In the genomic region with DNA sequence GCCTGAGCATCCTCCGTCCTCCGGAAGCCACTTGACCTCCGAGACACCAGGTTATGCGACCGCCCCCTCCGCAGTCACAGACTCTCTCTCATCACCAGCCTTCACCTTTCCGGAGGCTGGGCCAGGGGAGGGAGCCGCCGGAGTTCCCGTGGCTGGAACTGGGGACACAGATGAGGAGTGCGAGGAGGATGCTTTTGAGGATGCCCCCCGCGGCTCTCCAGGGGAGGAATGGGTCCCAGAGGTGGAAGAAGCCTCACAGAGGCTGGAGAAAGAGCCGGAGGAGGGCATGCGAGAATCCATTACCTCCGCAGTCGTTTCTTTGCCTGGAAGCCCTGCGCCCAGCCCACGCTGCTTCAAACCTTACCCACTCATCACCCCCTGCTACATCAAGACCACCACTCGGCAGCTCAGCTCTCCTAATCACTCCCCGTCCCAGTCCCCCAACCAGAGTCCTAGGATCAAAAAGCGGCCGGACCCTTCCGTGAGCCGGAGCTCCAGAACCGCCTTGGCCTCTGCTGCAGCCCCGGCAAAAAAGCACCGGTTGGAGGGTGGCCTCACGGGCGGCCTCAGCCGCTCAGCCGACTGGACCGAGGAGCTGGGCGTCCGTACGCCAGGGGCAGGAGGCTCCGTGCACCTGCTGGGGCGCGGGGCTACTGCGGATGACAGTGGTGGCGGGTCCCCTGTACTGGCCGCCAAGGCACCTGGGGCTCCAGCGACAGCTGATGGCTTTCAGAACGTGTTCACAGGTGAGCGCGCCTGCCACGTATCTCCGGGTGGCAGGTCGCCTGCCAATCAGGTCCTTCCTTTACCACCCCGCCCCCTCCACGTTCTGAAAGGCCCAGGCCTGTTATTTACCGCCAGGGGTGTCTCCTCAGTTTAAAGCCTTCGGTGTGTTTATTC, we compare ENCODE assay signal across 8 mouse cellular contexts. TPM values are rescaled to one million over a fixed set of nuclear protein-coding genes. Genes with fewer than 3 reads are reported as not detected.
A peak's percentile ranks its signal among the peaks of the same experiment; 100 is the strongest.
DNase-seq lines count a peak whose midpoint lies in the region; ATAC-seq and TF ChIP-seq lines count a peak whose summit lies in the region.

No protein-coding gene starts in this region.

- peaks cover 3% of the 10 kb centered on the region; the same call in 1 of the 2 replicates for H3K27me3 ChIP-seq in thymus, adult 2 months (ENCODE audit: control insufficient read depth, insufficient read depth, low read length)
- peaks cover 17% of the 10 kb centered on the region for H3K27me3 ChIP-seq in heart, embryonic 14.5 days (ENCODE audit: control insufficient read depth, insufficient read depth, low read length)
- H3K27me3 ChIP-seq in lung, postnatal 0 days (replicated peaks; ENCODE audit: insufficient read depth, low read length), result peaks cover 10% of the 10 kb centered on the region

- peak; percentile 31 for ATAC-seq in common myeloid progenitor, adult 5-6 weeks (replicated peaks; ENCODE audit: low read depth, poor library complexity, severe bottlenecking)
- ATAC-seq in heart, embryonic 14.5 days (ENCODE audit: insufficient number of reproducible peaks, insufficient read depth, low FRiP score, low read depth), result 0 out of 2 replicates have a peak, but pooled peaks have one; percentile 47
- ATAC-seq in lung, postnatal 0 days, result peak; percentile 41

- no peak overlapping the region for H3K27ac ChIP-seq in thymus, adult 2 months (ENCODE audit: control insufficient read depth, insufficient read depth, low read length)
- H3K27ac ChIP-seq in heart, embryonic 14.5 days (replicated peaks in 1 of 2; ENCODE audit: control insufficient read depth in 1 of 2, insufficient read depth in 1 of 2, low read depth in 2 of 2, low read length in 2 of 2), result no peak overlapping the region
- no peak overlapping the region for H3K27ac ChIP-seq in lung, postnatal 0 days (ENCODE audit: low read length)

- DNase-seq in thymus, adult 2 months, result peak; percentile 2
- no peak for DNase-seq in thymus, postnatal 0 days (ENCODE audit: low spot score)
- DNase-seq in layer of hippocampus, postnatal 10 days (ENCODE audit: low spot score in 2 of 2), result peak; percentile 54 to 78
- DNase-seq in lung, postnatal 0 days (ENCODE audit: low spot score), result peak; percentile 37
- peak; percentile 69 for DNase-seq in right cerebral cortex, postnatal 4 days
- no peak for DNase-seq in urinary bladder, postnatal 10 days (ENCODE audit: low spot score)

- no peak for TF ChIP-seq EP300 in lung, postnatal 0 days (IDR thresholded peaks at IDR 0.05)

- H3K4me2 ChIP-seq in heart, embryonic 14.5 days (ENCODE audit: low read length), result peak overlapping the region; percentile 99
- peak overlapping the region; percentile 79 for H3K4me2 ChIP-seq in lung, postnatal 0 days (replicated peaks; ENCODE audit: low read depth, low read length)

- TF ChIP-seq CTCF in thymus, adult 2 months (IDR thresholded peaks at IDR 0.05; ENCODE audit: borderline replicate concordance, control insufficient read depth, extremely low read depth, insufficient read depth, low read length, poor library complexity), result no peak
- TF ChIP-seq CTCF in lung, postnatal 0 days (IDR thresholded peaks at IDR 0.05), result no peak

- TF ChIP-seq POLR2A in thymus, adult 2 months (IDR thresholded peaks at IDR 0.05; ENCODE audit: control insufficient read depth, extremely low read depth, insufficient read depth, low read length, poor library complexity), result no peak

- no peak overlapping the region for H3K4me3 ChIP-seq in thymus, adult 2 months (ENCODE audit: control insufficient read depth, insufficient read depth, low read length)
- peak overlapping the region; percentile 44 to 65 for H3K4me3 ChIP-seq in heart, embryonic 14.5 days (ENCODE audit: control insufficient read depth in 1 of 2, insufficient read depth in 1 of 2, low read depth in 1 of 2, low read length in 2 of 2)
- peak overlapping the region; percentile 33; the same call in 1 of the 2 replicates for H3K4me3 ChIP-seq in lung, postnatal 0 days (ENCODE audit: low read depth, low read length)

- H3K36me3 ChIP-seq in thymus, adult 2 months (ENCODE audit: control insufficient read depth, insufficient read depth, low read length), result no peaks in the 10 kb centered on the region
- H3K36me3 ChIP-seq in heart, embryonic 14.5 days (ENCODE audit: control insufficient read depth, insufficient read depth, low read length), result no peaks in the 10 kb centered on the region
- no peaks in the 10 kb centered on the region for H3K36me3 ChIP-seq in lung, postnatal 0 days (ENCODE audit: insufficient read depth, low read length)

- H3K4me1 ChIP-seq in thymus, adult 2 months (replicated peaks; ENCODE audit: control insufficient read depth, insufficient read depth, low read length), result no peaks in the 10 kb centered on the region
- peaks cover 5 to 14% of the 10 kb centered on the region in 2 experiments for H3K4me1 ChIP-seq in heart, embryonic 14.5 days (ENCODE audit: control insufficient read depth in 2 of 2, insufficient read depth in 2 of 2, low read length in 2 of 2)
- H3K4me1 ChIP-seq in lung, postnatal 0 days (ENCODE audit: insufficient read depth, low read depth, low read length), result peaks cover 3% of the 10 kb centered on the region; the same call in 1 of the 2 replicates

- 7% methylated on average over 53 of the region's 53 CpGs for WGBS in thymus, adult 2 months
- WGBS in heart, embryonic 14.5 days, result under 1% methylated on average over 53 of the region's 53 CpGs
- WGBS in lung, postnatal 0 days, result 3% methylated on average over 53 of the region's 53 CpGs

- H3K9ac ChIP-seq in heart, embryonic 14.5 days (ENCODE audit: low read length), result peak overlapping the region; percentile 68
- H3K9ac ChIP-seq in lung, postnatal 0 days (replicated peaks; ENCODE audit: low read depth), result no peak overlapping the region

- no peaks in the 10 kb centered on the region for H3K9me3 ChIP-seq in heart, embryonic 14.5 days (ENCODE audit: control insufficient read depth, low read length)
- H3K9me3 ChIP-seq in lung, postnatal 0 days (ENCODE audit: low read length), result no peaks in the 10 kb centered on the region

RNA-seq across cellular contexts. Expression of a gene that starts 1.5 kb away (rescaled TPM):
- 0.18 and 0.22 TPM in 2 replicates for polyA plus RNA-seq in thymus, adult 2 months (2012; rRNA removed)
- 0.08 and 0.25 TPM in 2 replicates for polyA plus RNA-seq in thymus, postnatal 0 days (2015; fragmentation: Nextera tagmentation; extraction: Ambion mirVana)
- total RNA-seq in common myeloid progenitor, adult 5-6 weeks (2017), result 0.59 TPM in 1 of 2 replicates, not detected in the other
- polyA plus RNA-seq in heart, embryonic 14.5 days (2014; fragmentation: Nextera tagmentation; extraction: Ambion mirVana), result 0.43 and 0.74 TPM in 2 replicates
- 10 to 100 TPM; 45.9 to 52.1 TPM for total RNA-seq in layer of hippocampus, postnatal 10 days (2021)
- polyA plus RNA-seq in lung, postnatal 0 days (2015; fragmentation: Nextera tagmentation; extraction: Ambion mirVana), result 0.26 and 0.33 TPM in 2 replicates

Comparison
In these comparisons a context has a peak if more than half of its experiments do, and no peak if none do; other contexts are left out.
1. DNase-seq: peak in thymus, adult 2 months (single experiment), layer of hippocampus, postnatal 10 days (2 of 2), lung, postnatal 0 days (single experiment) and right cerebral cortex, postnatal 4 days (single experiment); none in thymus, postnatal 0 days (single experiment) and urinary bladder, postnatal 10 days (single experiment).
2. Peak in every context shown above with its lines, with median percentiles within 50 percentile points of each other: ATAC-seq.